Mouse (Mus musculus): ENCODE measurements around the gene Hoxc12. TPM values are rescaled to one million over a fixed set of nuclear protein-coding genes. Genes with fewer than 3 reads are reported as not detected.

The Hoxc12 gene
- polyA plus RNA-seq, 1 experiment from 2014 or later: not detected

DNA sequence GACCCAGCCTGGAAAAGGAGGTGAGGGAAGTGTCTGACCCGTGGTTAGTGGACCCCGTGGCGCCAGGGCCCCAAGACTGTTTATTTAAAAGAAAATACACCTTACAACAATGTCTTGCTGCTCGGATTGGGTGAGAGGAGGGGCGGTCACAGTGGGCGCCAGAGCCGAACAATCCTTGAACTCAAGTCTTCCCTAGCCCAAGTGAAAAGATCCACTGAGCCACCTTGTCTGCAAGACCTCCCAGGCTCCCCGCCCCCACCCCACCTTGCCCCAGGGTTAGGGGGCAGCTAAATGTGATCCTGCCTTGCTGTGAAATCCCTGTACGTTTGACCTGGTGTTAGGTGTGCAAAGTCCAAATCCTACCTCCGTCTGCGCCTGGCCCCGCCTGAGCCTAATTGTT, 20.3 kb downstream of the Hoxc12 start:
- no peaks in the 10 kb centered on the region for H3K9me3 ChIP-seq
- peaks cover 99% of the 10 kb centered on the region for H3K27me3 ChIP-seq
- no peaks in the 10 kb centered on the region for H3K4me1 ChIP-seq
- H3K36me3 ChIP-seq: no peaks in the 10 kb centered on the region
- 2% methylated on average over 12 of the region's 12 CpGs for WGBS
- no peak overlapping the region for H3K4me2 ChIP-seq
- H3K9ac ChIP-seq: no peak overlapping the region
- H3K27ac ChIP-seq: no peak overlapping the region
- no peak overlapping the region for H3K4me3 ChIP-seq
- no peak for ATAC-seq (ENCODE audit: insufficient number of reproducible peaks, insufficient read depth, low FRiP score, low TSS enrichment, low read depth)

DNA sequence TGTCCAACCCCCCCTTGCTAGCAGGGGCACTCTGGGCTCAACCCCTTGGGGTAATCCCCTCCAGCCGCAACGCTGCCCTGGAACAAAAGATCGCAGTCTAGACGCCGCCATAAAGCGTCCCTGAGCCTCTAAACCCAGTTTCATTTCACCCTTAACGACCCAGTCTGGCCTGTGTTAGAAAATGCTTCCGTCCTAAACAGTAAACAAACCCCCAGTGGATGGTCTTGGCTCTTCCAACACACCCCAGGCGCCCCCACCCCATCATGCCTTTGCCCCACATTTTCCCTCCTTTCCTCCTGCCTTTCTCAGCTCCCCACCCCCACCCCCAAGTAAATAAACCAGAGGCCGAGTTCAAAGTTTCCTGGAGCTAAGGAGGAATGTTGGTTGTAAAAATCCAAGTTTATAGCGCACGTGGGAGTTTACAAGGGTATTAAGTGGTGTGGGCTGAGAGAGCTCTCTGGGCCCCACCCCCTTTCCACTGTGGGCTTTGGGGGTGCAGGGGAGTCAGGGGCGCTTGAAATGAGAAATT, 23.2 kb downstream of the Hoxc12 start:
- under 1% methylated on average over 13 of the region's 13 CpGs for WGBS
- no peak for ATAC-seq (ENCODE audit: insufficient number of reproducible peaks, insufficient read depth, low FRiP score, low TSS enrichment, low read depth)
- Histone ChIP-seq H3K27ac (no peak overlapping the region), H3K4me1 (no peaks in the 10 kb centered on the region), H3K4me2 (no peak overlapping the region), H3K4me3 (no peak overlapping the region), H3K27me3 (peaks cover 98% of the 10 kb centered on the region), H3K36me3 (no peaks in the 10 kb centered on the region), H3K9me3 (no peaks in the 10 kb centered on the region), H3K9ac (no peak overlapping the region)

DNA sequence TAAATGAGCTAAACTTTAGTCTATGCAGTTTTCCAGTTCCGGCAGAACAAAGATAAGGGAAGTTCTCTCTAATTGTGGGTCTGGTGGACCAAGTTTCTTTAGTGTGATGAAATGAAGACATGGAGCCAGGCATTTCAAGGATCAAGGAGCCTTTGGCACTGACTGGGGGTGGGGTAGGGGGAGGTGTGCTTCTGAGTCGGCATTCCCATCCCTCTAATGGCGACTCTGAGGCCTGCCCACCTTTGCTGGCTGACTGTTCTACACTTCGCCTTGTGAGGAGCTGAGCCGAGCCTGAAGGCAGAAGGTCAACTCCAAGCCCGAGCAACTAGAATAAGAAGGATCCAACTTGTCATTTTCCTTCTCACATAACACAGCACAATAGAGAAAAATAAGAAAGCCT, 25.2 kb downstream of the Hoxc12 start:
- Histone ChIP-seq H3K4me2 (no peak overlapping the region), H3K36me3 (no peaks in the 10 kb centered on the region), H3K27ac (no peak overlapping the region), H3K4me1 (peaks cover 4% of the 10 kb centered on the region; the same call in 1 of the 2 replicates), H3K27me3 (peaks cover 98% of the 10 kb centered on the region), H3K9ac (no peak overlapping the region), H3K4me3 (no peak overlapping the region), H3K9me3 (no peaks in the 10 kb centered on the region)
- 2% methylated on average over 6 of the region's 6 CpGs for WGBS
- ATAC-seq (ENCODE audit: insufficient number of reproducible peaks, insufficient read depth, low FRiP score, low TSS enrichment, low read depth): no peak

DNA sequence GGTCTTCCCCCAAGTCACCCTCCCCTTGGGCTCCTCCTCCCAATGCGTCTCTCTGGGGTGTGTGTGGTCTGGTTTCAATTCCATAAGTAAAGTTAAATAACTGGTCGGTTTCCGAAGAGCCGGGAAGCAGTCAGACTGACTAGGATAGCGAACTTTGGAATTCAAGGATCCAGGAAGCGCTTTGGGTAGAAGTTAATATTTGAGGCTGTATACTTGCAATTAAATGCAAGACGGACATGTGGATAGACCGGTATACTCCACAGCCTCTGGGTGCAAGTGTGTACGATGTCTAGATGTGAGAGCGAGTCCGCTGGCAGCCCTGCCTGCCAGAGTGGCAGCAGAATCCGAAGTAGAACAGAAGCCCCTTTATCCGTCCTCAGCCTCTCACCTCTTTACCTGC, 25.9 kb downstream of the Hoxc12 start:
- H3K36me3 ChIP-seq: no peaks in the 10 kb centered on the region
- H3K4me1 ChIP-seq: peaks cover 5% of the 10 kb centered on the region; the same call in 1 of the 2 replicates
- H3K27me3 ChIP-seq: peaks cover 98% of the 10 kb centered on the region
- H3K9ac ChIP-seq: no peak overlapping the region
- H3K4me2 ChIP-seq: no peak overlapping the region
- no peak overlapping the region for H3K27ac ChIP-seq
- 2% methylated on average over 13 of the region's 13 CpGs for WGBS
- H3K4me3 ChIP-seq: no peak overlapping the region
- no peaks in the 10 kb centered on the region for H3K9me3 ChIP-seq
- no peak for ATAC-seq (ENCODE audit: insufficient number of reproducible peaks, insufficient read depth, low FRiP score, low TSS enrichment, low read depth)

DNA sequence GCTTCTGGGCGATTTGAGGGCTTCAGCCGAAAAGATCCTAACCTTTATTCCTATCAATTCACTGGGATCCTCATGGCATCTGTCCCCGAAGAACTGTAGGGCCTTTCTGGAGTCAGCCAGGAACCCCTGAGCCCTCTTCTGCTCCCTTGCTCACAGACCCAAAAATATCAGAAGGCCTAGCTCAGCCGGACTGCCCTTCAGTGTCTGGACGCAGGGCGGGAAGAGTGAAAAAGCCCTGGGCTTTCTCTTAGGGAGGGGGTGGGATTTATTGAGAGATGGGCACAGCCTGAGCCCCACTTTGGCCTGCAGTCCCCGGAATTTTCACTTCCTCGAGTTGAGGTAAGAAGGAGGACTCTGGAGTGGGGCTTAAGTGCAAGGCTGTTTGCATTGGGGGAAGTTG, 26.7 kb downstream of the Hoxc12 start:
- Histone ChIP-seq H3K9me3 (no peaks in the 10 kb centered on the region), H3K4me2 (no peak overlapping the region), H3K4me1 (peaks cover 5% of the 10 kb centered on the region; the same call in 1 of the 2 replicates), H3K4me3 (no peak overlapping the region), H3K27me3 (peaks cover 97% of the 10 kb centered on the region), H3K27ac (no peak overlapping the region), H3K36me3 (no peaks in the 10 kb centered on the region), H3K9ac (no peak overlapping the region)
- ATAC-seq (ENCODE audit: insufficient number of reproducible peaks, insufficient read depth, low FRiP score, low TSS enrichment, low read depth): no peak
- WGBS: 2% methylated on average over 8 of the region's 8 CpGs

DNA sequence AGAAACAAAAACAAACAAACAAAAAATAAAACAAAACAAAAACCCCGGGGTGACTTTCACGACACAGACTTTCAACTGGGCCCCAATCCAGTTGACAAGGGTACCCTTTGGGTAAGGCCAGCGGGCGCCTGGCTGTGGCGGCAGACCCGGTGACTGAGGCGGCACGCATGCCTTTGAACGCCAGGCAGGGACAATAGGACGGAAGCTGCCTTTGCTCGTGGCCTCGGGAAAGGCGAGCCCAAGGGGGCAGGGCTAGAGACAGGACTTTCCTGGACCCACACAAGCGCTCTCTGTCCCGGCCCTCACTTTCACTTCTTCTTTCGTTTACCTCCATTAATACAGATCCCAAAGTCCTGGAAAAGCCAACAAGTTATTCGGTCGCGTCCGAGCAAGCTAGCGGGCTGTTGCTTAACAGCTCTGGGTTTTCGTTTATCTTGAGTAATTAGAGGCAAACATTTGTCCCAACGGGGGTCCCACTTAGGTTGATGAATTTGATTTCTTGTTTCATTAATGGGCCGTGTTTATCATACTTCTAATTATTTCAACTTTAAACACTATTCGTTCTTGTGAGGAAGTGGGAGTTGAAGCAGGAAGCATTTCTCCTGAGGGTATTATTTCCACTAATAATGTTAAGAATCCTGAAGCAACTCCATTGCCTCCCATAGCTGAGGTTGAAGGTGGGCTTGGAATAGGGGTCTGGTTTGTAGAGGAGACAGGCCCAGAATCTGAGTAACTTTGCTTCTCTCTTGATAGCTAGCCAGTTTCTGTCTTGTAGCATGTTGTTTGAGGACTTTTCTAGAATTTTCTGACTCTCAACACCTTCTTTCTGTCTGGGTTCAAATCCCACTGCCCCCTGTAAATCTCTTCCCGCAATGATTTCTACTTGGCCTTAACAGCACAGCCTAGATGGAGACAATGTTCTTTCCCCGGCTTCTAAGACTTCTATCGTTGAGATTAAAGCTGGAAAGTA, 27.4 kb downstream of the Hoxc12 start:
- H3K27ac ChIP-seq: no peak overlapping the region
- H3K9ac ChIP-seq: no peak overlapping the region
- peaks cover 5% of the 10 kb centered on the region; the same call in 1 of the 2 replicates for H3K4me1 ChIP-seq
- H3K27me3 ChIP-seq: peaks cover 97% of the 10 kb centered on the region
- no peaks in the 10 kb centered on the region for H3K36me3 ChIP-seq
- no peaks in the 10 kb centered on the region for H3K9me3 ChIP-seq
- no peak overlapping the region for H3K4me2 ChIP-seq
- H3K4me3 ChIP-seq: no peak overlapping the region
- 2% methylated on average over 28 of the region's 28 CpGs for WGBS
- no peak for ATAC-seq (ENCODE audit: insufficient number of reproducible peaks, insufficient read depth, low FRiP score, low TSS enrichment, low read depth)

DNA sequence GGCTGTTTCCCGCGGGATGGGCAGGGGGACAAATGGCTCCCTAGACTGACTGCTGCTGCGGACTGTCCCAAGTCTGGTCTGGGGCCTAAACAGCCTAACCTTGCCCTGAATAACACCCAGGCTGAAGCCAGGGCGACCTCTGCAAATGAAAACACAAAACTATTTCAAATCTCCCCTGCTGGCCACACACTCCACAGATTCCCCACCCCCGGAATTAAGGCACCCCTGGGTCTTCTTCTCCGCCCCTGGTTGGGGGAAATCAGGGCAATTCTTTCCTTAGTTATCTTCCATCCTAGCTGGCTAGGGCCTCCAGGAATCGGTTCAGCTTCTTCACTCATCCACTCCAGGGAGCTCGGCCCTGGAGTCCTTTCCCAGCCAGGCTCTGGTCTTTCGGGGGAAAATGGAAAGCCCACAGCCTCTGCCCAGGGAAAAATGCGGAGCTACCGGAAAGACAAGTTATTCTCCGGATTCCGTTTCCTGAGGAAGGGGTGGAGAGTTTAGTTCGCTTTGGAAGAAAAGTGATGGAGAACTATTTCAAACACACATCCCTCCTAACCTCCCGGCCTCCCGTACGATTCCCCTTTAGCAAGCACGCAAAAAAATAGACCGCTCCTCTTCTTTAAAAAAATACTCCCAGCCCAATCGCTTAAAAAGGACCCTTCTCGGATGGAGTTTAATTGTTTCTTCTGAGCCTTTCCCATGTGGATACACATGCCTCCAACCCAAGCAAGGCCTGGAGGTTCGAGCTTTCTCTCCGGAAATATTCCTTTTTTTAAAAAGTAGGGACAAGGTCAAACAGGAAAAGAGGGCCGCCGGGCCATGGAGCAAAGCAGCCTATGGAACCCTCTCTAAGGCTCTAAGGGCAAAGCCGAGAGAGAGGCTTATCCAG, 28.7 kb downstream of the Hoxc12 start:
- Histone ChIP-seq H3K9me3 (no peaks in the 10 kb centered on the region), H3K4me2 (no peak overlapping the region), H3K4me1 (peaks cover 5% of the 10 kb centered on the region; the same call in 1 of the 2 replicates), H3K27me3 (peaks cover 97% of the 10 kb centered on the region), H3K9ac (no peak overlapping the region), H3K27ac (no peak overlapping the region), H3K36me3 (no peaks in the 10 kb centered on the region), H3K4me3 (no peak overlapping the region)
- no peak for ATAC-seq (ENCODE audit: insufficient number of reproducible peaks, insufficient read depth, low FRiP score, low TSS enrichment, low read depth)
- 2% methylated on average over 26 of the region's 26 CpGs for WGBS

DNA sequence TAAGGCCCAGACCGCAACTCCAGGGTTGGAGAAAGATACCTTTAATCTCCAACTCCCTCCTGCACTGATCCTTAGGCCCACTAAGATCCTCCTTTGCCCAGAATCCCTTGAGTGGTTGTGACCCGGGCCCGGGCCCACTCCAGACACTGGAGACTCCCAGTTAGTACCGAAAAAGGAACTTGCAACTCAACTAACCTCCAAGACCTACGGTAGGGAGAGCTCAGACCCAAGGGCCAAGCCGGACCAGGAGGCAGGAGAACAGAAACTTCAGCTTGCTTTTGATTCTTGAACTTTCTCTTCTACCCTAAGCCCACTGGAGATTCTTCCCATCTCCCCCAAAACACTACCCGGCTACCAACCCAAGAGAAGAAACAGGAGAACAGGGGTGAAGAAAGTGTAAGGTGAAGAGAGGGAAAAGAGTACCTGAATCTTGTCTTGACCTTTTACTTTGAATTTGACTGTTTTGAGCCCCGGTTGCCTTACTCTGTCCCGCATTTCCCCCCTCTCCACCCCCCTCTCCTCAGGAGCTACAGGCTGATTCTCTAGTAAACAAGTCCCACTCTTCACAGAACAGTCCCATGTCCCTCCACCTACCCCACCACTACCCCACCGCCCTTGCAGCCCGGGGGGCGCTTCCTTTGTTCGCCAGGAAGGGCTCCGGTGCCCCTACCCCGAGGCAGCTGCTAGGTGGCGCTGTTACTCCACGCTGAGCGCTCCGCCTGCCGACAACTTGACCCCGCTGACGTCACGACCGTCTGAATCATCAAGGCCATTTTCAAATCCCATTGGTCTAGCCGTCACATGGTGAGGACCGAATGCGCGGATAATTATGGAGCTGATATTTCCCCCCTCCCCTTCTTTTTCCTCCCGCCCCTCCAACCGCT, 29.6 kb downstream of the Hoxc12 start:
- H3K27me3 ChIP-seq: peaks cover 97% of the 10 kb centered on the region
- peaks cover 5% of the 10 kb centered on the region; the same call in 1 of the 2 replicates for H3K4me1 ChIP-seq
- H3K4me3 ChIP-seq: peak overlapping the region; percentile 16; the same call in 1 of the 2 replicates
- 2% methylated on average over 30 of the region's 30 CpGs for WGBS
- no peak overlapping the region for H3K9ac ChIP-seq
- no peaks in the 10 kb centered on the region for H3K9me3 ChIP-seq
- no peaks in the 10 kb centered on the region for H3K36me3 ChIP-seq
- no peak overlapping the region for H3K27ac ChIP-seq
- H3K4me2 ChIP-seq: peak overlapping the region; percentile 19; the same call in 1 of the 2 replicates
- ATAC-seq (ENCODE audit: insufficient number of reproducible peaks, insufficient read depth, low FRiP score, low TSS enrichment, low read depth): no peak

DNA sequence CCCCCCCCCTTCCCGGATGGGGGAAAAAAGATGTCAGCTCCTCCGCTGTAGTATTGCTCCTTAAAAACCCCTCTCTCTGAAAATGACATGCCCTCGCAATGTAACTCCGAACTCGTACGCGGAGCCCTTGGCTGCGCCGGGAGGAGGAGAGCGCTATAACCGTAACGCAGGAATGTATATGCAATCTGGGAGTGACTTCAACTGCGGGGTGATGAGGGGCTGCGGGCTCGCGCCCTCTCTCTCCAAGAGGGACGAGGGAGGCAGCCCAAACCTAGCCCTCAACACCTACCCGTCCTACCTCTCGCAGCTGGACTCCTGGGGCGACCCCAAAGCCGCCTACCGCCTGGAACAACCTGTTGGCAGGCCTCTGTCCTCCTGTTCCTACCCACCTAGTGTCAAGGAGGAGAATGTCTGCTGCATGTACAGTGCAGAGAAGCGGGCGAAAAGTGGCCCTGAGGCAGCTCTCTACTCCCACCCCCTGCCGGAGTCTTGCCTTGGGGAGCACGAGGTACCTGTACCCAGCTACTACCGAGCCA, 30.3 kb downstream of the Hoxc12 start, which contains the start of gene Hoxc10:
TSS of gene Hoxc10 (plus strand) at position 21 of the 536 bp plus-strand sequence.
- peak within 1 kb of the TSS; percentile 16; the same call in 1 of the 2 replicates for H3K4me3 ChIP-seq
- WGBS: 4% methylated on average over 27 of the region's 27 CpGs
- ATAC-seq (ENCODE audit: insufficient number of reproducible peaks, insufficient read depth, low FRiP score, low TSS enrichment, low read depth): 0 out of 2 replicates have a peak, but pooled peaks have one; percentile 48
- no peak within 1 kb of the TSS for H3K9ac ChIP-seq
- no peak within 1 kb of the TSS for H3K27ac ChIP-seq
- peak within 1 kb of the TSS; percentile 19; the same call in 1 of the 2 replicates for H3K4me2 ChIP-seq
- H3K27me3 ChIP-seq: peaks cover 97% of the 10 kb centered on the region
- H3K36me3 ChIP-seq: no peaks in the 10 kb centered on the region
- no peaks in the 10 kb centered on the region for H3K9me3 ChIP-seq
- peaks cover 5% of the 10 kb centered on the region; the same call in 1 of the 2 replicates for H3K4me1 ChIP-seq

DNA sequence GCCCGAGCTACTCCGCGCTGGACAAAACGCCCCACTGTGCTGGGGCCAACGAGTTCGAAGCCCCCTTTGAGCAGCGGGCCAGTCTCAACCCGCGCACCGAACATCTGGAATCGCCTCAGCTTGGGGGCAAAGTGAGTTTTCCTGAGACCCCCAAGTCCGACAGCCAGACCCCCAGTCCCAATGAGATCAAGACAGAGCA, 30.7 kb downstream of the Hoxc12 start, which contains the start of gene Hoxc5:
TSS of gene Hoxc5 (plus strand) at position 132 of the 199 bp plus-strand sequence.
- H3K9me3 ChIP-seq: no peaks in the 10 kb centered on the region
- H3K4me2 ChIP-seq: peak within 1 kb of the TSS; percentile 19; the same call in 1 of the 2 replicates
- H3K27me3 ChIP-seq: peaks cover 99% of the 10 kb centered on the region
- no peak within 1 kb of the TSS for H3K9ac ChIP-seq
- WGBS: 2% methylated on average over 12 of the region's 12 CpGs
- H3K27ac ChIP-seq: no peak within 1 kb of the TSS
- peak within 1 kb of the TSS; percentile 16; the same call in 1 of the 2 replicates for H3K4me3 ChIP-seq
- peaks cover 5% of the 10 kb centered on the region; the same call in 1 of the 2 replicates for H3K4me1 ChIP-seq
- no peak for ATAC-seq (ENCODE audit: insufficient number of reproducible peaks, insufficient read depth, low FRiP score, low TSS enrichment, low read depth)
- no peaks in the 10 kb centered on the region for H3K36me3 ChIP-seq
